Mouse (Mus musculus): ENCODE measurements at regions not wholly inside any gene's neighbourhood (a gene's known extent, or its start where the extent isn't known, plus 50 kb on each side); places are given as distances from the start of the nearest gene placed in this dataset.

DNA sequence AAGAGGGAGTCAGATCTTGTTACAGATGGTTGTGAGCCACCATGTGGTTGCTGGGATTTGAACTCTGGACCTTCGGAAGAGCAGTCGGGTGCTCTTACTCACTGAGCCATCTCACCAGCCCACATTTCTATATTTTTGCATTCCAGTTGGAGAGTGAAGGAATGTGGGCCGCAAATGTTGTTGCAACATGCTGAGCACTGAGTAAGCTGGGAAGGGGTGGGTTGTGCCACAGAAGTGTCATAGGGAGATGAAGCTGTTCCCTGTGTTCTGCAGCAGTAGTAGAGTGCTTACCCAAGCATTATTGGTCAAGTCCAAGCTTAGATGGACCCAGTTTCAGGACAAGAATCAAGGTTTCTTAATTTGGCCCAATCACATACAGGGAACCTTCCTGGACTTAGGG, 169.1 kb upstream of the Cdkn3 start:
- TF ChIP-seq CTCF (conservative IDR thresholded peaks at IDR 0.05; ENCODE audit: low read length) (no peak), POU5F1 (IDR thresholded peaks at IDR 0.05; ENCODE audit: borderline replicate concordance, low read length) (no peak), NANOG (IDR thresholded peaks at IDR 0.05; ENCODE audit: borderline replicate concordance, low read length) (no peak)

Data from E14TG2a.4 (cell line).